Mouse (Mus musculus) thymus, adult 18-20 months (tissue): ENCODE measurements around the gene Ipo13.

ENCODE experiments used
- DNase-seq, 2 experiments: peaks; one replicate each; pipeline ENCODE4 v3.0.0; 2022; ENCODE audit warnings: mixed read lengths in 2 of 2

The Ipo13 gene

DNA sequence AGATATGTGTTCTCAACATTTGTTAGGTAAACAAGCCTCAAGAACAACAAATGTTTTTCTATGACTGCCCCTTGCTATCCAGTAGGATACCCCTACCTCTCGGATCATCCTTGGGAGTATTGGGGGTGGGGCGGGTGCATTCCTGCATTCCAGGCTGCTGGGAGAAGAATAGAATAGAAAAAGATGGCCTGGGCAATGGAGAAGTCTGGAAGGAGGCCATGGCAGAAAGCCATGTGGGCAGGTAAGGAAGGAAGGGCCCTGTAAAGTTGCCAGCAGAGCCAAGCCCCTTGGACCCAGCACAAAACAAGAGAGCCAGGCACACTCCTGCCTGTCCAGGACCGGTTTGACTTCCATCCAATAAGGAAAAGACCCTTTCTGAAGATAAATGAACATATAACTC lies 1.4 kb downstream of the Ipo13 start:
- DNase-seq: no peak

DNA sequence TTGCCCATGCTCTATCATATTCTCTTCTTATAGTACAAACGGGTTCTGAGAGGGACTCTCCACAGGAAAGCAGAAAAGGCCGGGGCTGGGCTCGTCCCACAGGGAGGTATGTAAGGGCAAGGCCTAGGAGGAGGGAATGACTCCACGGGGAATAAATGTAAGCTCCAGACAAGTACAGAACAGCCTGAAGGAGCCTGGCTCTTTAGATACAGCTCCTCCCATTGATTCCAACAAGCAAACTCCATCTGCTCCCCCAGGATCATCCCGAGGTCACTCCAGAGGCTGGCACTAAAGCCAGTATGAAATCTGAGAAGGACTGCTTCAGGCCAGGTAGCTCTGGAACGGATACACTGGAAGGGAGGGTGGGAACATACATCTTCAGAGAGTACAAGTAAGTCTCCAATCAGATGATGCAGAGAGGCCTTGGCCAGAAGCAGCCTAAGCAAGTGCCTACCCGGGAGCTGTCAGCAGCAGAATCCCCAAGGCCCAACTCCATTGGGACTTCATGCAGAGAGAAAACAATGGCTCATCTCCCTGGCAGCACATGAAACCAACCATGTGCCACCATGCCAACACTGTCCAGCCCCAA lies 2.0 kb downstream of the Ipo13 start:
- no peak for DNase-seq

DNA sequence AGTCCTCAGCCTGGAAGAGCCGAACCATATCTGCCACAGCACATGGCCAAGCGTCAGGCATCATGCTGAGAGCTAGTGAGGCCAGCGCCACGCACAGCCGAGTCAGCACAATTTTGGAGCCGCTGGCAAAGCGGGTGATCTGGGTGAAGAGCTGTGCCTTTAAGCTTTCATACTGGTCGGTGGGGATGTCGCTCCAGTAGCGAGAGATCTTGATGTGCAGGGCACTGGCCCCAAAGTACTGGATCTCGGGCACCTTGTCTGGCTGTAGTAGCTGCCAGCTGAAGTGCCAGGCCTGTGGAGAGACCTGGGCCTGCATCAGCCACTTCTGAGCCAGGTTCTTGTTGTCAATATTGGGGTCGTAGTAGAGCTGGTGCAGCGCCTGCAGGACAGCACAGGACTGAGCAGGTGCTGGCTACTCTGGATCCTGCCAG lies 2.7 kb downstream of the Ipo13 start:
- DNase-seq: no peak

DNA sequence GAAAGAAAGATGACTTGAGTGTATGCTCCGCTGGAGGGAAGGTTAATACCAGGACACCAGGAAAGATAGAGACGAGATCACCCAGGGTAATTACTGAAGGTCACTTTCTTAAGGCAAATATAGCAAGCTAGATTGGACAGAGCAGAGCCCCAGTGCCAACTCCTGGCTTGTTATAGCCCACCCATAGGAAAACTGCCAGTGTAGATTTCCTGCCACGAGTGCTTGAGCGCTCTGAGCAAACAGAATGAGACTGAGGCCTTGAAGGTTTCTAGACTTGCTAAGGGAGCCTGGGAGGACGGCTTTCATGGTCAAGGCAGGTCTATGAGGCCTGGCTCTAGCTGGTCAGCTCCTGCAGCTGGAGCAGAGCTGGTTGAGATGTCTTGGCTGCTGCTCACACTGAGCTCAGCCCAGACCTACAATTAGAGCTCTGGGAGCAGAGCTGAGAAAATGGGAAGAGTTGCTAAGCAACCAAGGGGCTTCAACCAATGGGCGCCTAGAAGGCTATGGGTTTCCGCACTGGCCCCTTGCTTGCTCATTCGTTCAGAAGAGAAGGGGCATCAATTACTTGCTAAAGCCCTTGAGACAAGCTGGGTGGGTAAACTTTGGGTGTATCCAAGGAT lies 5.9 kb downstream of the Ipo13 start:
- DNase-seq: no peak

DNA sequence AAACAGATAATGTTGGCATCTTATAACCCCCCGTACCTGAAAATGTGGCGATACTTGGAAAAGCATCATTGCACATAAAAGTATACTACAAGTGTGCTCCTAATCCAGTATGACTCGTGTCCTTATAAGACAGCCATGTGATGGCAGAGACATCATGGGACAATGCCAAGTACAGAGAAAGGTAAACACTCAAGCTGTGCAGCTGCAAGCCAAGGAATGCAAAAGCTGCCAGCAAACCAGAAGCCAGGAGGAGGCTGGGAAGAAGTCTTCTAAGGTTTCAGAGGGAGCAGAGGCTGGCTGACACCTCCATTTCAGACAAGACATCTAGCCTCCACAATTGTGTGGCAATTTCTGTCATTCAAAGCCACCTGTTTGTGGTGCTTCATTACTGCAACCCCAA lies 8.6 kb downstream of the Ipo13 start:
- no peak for DNase-seq

DNA sequence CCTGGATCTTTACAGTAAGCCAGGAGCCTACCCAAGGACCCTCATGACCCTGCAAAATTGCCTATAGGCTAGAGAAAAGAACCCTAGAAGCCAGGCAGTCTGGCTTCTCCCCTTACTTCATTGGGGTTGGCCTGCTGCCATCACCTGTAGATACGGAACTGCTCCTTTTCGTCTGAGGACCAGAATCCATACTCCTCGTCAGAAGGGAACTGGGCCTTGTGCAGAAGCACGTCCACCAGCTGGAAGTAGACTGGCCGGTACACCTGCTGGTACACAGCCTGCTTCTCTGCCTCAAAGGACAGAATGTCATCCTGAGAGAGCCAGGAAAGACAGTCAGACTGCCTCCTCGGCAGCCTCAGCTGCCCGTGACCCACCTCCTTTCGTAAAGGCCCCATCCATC lies 10.0 kb downstream of the Ipo13 start:
- DNase-seq: no peak

GRCm38 (mm10) chr4:117904094-117904493 lies 10.7 kb downstream of the Ipo13 start:
- DNase-seq: no peak

DNA sequence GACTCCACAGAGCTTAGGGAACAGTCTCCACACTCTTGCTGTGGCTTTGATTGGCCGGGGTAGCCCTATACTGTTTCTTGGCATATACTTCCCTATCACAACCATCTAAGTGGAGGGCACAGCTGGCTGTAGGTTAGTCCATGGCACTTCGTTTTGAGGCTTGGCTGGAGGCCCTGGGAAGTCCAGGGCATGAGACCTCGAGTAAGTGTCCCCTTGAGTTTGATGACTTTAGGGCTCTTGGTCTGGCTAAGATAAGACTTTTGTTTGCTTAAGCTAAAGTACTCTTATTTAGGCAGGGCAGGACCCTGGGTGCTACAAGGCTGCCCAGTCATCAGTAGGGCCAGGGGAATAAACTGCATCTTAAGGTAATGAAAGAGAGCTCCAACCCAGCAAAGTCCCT lies 16.7 kb downstream of the Ipo13 start:
- DNase-seq: no peak

- DNase-seq: no peak
These were observed 18.8 kb downstream of the Ipo13 start for GRCm38 (mm10) chr4:117896031-117896430.

GRCm38 (mm10) chr4:117895339-117895738 lies 19.5 kb downstream of the Ipo13 start:
- no peak for DNase-seq

DNA sequence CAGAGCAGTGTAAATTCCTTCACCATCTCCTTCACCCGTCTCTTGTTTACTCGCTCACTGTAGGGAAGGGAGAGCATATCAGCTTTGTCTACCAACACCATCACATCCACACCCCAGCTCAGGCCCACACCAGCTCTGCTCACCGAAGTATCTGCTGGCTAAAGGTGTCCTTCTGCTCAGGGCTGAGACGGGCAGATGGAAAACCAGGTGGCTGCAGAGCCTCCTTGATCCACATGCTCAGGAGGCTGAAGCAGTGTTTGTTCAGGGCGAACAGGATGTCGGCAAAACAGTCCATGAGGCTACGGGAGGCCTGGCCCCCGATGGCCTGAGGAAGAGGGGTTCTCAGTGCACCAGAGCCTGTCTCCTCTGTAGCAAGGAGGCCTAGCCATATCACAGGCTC lies 20.2 kb downstream of the Ipo13 start:
- DNase-seq: no peak

- DNase-seq: no peak
These were observed 21.4 kb downstream of the Ipo13 start for GRCm38 (mm10) chr4:117893376-117893775.

- DNase-seq: peak; percentile 66 to 79
These were observed 23.0 kb downstream of the Ipo13 start, which contains the start of gene Dph2 for GRCm38 (mm10) chr4:117891738-117892161. TSS of gene Dph2 (minus strand) at chr4:117892032.

DNA sequence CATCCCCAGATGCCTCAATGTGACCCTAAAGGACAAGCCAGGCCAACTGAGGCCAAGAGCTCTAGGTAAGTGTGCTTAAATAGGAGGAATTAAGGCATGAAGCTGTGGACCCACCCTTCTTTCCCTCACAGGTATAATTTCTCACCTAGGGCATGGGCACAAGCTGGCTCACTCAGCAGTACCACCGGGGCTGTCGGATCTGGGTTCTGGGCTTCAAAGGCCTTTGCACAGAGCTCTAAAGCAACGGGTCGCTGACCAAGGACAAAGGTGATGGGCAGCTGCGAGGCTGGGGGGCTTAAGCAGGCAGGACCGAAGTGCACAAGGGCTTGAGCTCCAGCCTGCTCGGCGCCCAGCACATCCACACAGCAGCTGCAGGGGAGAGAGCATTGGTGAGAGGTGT lies 24.0 kb downstream of the Ipo13 start:
- no peak for DNase-seq

GRCm38 (mm10) chr4:117890031-117890430 lies 24.8 kb downstream of the Ipo13 start:
- no peak for DNase-seq

DNA sequence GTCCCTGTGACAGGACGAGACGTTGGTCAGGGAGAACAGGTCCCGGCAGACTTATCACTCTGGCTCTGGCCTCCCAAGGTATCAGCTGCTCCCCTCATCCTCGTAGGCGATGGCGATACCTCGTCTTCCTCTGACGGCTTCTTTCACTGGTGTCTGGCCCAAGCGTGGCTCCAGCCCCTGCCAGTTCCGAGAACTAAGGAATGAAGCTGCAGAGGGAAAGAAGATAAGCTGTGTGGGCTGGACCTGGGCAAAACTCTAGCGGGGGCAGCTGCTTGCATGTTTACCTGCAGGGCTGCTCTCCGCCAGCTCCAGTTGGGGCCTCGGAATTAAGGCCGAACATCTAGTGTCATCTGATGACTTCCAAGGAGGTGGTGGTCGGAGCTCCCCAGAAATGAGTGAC lies 25.3 kb downstream of the Ipo13 start:
- no peak for DNase-seq

DNA sequence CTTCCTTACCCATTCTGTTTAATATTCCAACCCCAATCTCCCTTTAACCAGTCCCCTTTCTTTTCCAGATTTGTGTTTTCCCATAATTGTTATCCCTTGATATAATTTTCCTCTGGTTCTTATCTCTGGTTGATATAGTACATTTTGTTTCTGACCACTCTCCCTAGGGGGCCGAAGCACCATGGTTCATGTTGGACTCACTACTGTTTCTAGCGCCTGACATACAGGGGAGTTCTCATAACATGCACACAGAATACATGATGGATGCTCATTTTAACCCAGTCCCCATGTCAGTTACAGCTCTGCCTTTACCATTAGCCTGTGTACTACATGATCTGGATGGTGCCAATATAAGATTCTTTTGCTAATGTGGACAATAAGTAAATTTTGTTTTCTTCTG lies 26.9 kb downstream of the Ipo13 start:
- no peak for DNase-seq

DNA sequence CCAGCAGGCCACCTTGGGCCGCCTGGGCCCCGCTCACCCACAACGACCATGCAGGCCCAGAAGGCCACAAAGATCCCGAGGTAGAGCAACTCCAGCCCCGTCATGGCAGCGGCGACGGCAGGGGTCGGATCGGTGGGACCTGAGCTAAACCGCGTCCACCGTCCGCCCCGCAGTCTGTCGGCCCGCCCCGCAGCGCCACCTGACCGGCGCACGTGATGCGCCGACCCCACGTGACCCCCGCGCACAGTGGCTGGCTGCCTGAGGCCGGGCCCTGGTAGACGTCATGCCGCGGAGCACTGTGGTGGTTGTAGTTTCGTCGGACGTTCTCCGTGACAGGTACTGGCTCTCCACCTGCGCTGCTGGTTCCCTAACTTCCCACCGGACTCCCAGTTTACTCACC lies 27.7 kb downstream of the Ipo13 start, which contains the start of gene Atp6v0b:
Gene Atp6v0b, minus strand, starts transcription at position 201 of the 400 bp plus-strand sequence.
- DNase-seq: peak; percentile 86 to 91

GRCm38 (mm10) chr4:117886644-117887043 lies 28.2 kb downstream of the Ipo13 start:
- no peak for DNase-seq

DNA sequence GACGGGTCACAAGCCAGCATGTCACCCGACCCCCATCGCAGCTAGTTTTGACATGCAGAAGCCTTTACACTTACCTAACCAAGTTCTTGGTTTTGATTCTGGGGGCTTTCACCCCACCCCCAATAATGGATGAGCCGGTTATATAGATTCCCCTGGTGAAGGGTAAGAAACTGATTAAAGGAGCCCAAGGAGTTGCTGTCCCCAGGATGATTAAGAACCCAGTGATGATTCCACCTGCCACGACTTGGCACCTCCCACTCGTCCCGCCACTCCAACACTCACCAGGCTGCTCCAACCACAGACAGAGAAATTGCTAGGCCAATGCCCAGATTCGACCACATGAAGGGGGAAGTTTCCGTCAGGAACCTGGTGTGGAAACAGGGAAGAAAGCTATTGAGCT lies 28.8 kb downstream of the Ipo13 start:
- DNase-seq: no peak

DNA sequence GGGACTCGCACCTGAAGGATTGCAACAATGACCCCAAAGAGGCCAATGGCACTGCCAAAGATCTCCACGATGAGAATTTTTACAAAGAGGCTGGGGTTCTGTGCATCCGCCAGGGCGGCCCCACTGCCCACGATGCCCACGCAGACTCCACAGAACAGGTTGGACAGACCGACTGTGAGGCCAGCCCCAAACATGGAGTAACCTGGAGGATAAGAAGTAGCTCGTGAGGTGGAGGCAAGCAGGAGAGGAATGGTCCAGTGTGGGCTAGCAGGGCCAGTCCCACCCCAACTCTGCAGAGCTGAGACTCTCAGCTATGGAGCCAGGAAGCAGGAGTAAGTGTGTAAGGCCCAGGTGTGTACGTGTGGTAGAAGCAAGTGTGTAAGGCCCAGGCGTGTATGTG lies 29.7 kb downstream of the Ipo13 start:
- DNase-seq: no peak

DNA sequence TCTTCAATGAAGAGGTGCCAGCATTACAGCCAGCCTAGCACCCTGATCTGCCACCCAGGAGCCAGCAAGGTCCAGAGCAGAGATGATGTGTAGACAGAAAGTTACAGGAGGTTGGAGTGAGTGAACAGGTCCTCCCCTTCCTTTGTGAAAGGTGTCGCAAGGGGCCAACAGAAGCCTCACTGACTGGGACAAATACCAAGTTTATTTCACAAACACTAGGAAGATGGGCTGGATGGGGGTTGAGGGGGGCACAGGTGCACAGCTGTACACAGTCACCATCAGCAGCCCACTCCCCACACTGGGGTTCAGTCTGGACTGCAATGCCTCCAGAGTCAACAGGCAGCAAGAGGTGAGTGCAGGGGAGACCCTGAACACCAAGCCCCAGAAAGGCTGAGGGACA lies 30.7 kb downstream of the Ipo13 start:
- no peak for DNase-seq

DNA sequence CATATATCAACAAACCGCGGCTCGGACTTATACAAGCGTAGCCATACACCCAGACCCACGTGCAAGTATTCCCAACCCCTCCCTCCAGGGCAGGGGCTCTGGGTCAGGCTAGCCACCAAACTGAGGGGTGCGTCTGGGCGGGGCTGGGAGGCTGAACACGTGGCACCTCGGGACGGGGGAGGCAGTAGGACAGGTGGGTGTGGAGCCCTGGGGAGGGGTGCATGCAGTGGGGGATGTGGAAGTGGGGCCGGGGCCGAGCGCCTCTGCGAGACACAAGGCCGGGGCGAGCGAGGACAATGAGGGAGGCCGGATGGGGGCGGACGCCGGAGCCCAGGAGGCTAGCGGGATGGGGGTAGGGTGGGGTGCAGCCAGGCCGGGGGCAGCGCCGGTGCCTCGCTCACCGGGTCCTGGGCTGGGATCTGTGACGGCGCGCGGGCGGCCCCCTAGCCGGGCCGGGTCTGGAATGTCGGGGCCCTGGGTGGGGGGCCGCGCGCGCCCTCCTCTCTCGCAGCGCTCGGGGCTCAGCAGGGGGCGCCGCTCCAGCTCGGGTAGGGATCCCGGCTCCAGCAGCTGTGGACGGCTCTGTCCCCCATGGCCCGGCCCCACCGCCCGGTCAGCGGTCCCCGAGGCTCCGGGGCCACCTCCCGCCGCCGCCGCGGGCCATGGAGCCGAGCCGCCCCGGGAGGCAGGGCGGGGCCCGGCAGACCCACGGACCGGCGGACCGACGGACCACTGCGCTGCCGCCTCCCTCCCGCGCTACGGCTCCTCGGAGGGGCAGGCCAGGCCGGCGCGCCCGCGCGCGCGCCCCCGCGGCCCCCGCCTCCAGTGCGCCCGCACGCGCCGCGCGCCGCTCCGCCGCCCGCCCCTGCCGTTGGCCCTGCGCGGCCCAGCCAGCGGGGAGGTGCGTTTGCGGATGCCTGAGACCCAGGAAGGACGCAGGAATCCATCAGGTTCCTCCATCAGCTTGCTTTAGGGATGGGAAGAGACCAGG lies 31.8 kb downstream of the Ipo13 start, which contains the start of gene B4galt2:
Gene B4galt2, minus strand, starts transcription at position 787 of the 991 bp plus-strand sequence.
- DNase-seq: no peak
